Mouse (Mus musculus) limb, embryonic 14.5 days (tissue): ENCODE results near the gene Creg1. TPM values are rescaled to one million over a fixed set of nuclear protein-coding genes. Genes with fewer than 3 reads are reported as not detected.

ENCODE experiments used
- ATAC-seq: fragments of 200-750 bp; cut with Nextera tagmentation; 2 replicates; pipeline ENCODE4 v1.8.0; 2017; ENCODE audit warnings: low read depth, moderate number of reproducible peaks, moderate TSS enrichment; ENCODE audit not compliant: low FRiP score
- DNase-seq: peaks from one replicate; pipeline ENCODE4 v3.0.0-alpha.2; 2015; ENCODE audit warnings: low spot score
- H3K27ac ChIP-seq: fragments of 300-500 bp; sonication (generic); replicated peaks from 2 replicates; pipeline ENCODE4 v1.5.1; 2014; ENCODE audit warnings: low read depth, mild to moderate bottlenecking, low read length, moderate library complexity, mixed read lengths
- H3K27me3 ChIP-seq: fragments of 300-500 bp; sonication (generic); 2 replicates; pipeline ENCODE4 v1.6.1; 2014; ENCODE audit warnings: low read length, mixed read lengths; ENCODE audit not compliant: control insufficient read depth, insufficient read depth
- H3K36me3 ChIP-seq: fragments of 300-500 bp; sonication (generic); 2 replicates; pipeline ENCODE4 v1.6.1; 2014; ENCODE audit warnings: mild to moderate bottlenecking, low read length, moderate library complexity, mixed read lengths; ENCODE audit not compliant: control insufficient read depth, insufficient read depth
- H3K4me1 ChIP-seq: fragments of 300-500 bp; sonication (generic); 2 replicates; pipeline ENCODE4 v1.6.1; 2014; ENCODE audit warnings: antibody characterized with exemption, low read length, mixed read lengths; ENCODE audit not compliant: control insufficient read depth, insufficient read depth
- H3K4me2 ChIP-seq: fragments of 300-500 bp; sonication (generic); replicated peaks from 2 replicates; pipeline ENCODE4 v1.6.1; 2014; ENCODE audit warnings: low read depth, mild to moderate bottlenecking, low read length, moderate library complexity; ENCODE audit not compliant: severe bottlenecking
- H3K4me3 ChIP-seq: fragments of 300-500 bp; sonication (generic); replicated peaks from 2 replicates; pipeline ENCODE4 v1.5.1; 2014; ENCODE audit warnings: low read length
- H3K9ac ChIP-seq: fragments of 300-500 bp; sonication (generic); 2 replicates; pipeline ENCODE4 v1.6.1; 2014; ENCODE audit warnings: mild to moderate bottlenecking, low read depth, low read length, moderate library complexity; ENCODE audit not compliant: severe bottlenecking
- H3K9me3 ChIP-seq: fragments of 300-500 bp; sonication (generic); 2 replicates; pipeline ENCODE4 v1.6.1; 2016; ENCODE audit warnings: low read length; ENCODE audit not compliant: control insufficient read depth
- POLR2A ChIP-seq: fragments of 200-500 bp; IDR thresholded peaks from 2 replicates; pipeline ENCODE4 v1.8.0; 2012; ENCODE audit warnings: inconsistent platforms, mild to moderate bottlenecking, moderate library complexity, borderline replicate concordance; ENCODE audit not compliant: insufficient read depth, insufficient read length; ENCODE audit errors: extremely low read depth
- WGBS: fragments of 180-500 bp; shearing (Covaris S2); extraction: QIAGEN DNeasy Blood & Tissue Kit; methylation state at CpG from one replicate; pipeline ENCODE4 v1.1.7; 2014; 5-methylcytosine and 5-hydroxymethylcytosine counted together
- polyA plus RNA-seq, 2 experiments: library from polyadenylated mRNA; depleted of rRNA in 1 of 2; stranded (reverse) in 1 of 2; unstranded in 1 of 2; fragments of >200 nt; fragmentation: Nextera tagmentation in 1 of 2; extraction: Ambion mirVana in 1 of 2; gene quantifications; 2 replicates each; pipeline versions ENCODE4 v1.2.1 to v1.2.3; 2012 to 2014

Creg1 gene
- polyA plus RNA-seq, 2 experiments: 22.9 to 68.4 TPM

DNA sequence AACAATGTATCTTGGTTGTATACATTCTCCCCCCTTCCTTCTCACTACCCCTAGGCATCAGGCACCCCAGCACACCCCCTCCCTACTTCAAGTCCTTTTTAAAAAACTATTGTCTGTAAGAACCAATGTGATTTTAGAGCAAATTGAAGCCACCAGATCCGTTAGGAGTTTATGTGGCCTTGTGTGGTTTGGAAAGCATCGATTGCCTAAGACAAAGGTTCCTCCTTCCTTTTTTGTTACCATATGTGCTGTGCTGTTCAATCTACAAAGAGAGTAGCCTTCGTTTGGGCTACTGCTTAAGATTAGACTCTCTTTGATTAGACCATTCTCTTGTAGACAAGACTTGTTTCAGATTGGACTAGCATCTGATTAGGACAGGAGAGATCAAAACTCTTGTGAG, 25.7 kb upstream of the Creg1 start:
- TF ChIP-seq POLR2A: no peak
- H3K4me3 ChIP-seq: no peak overlapping the region
- H3K9me3 ChIP-seq: no peaks in the 10 kb centered on the region
- no peak overlapping the region for H3K9ac ChIP-seq
- 60% methylated on average over 3 of the region's 3 CpGs for WGBS
- DNase-seq (no peak), ATAC-seq (no peak)
- H3K27me3 ChIP-seq: no peaks in the 10 kb centered on the region
- H3K4me1 ChIP-seq: no peaks in the 10 kb centered on the region
- H3K27ac ChIP-seq: no peak overlapping the region
- no peaks in the 10 kb centered on the region for H3K36me3 ChIP-seq
- no peak overlapping the region for H3K4me2 ChIP-seq

DNA sequence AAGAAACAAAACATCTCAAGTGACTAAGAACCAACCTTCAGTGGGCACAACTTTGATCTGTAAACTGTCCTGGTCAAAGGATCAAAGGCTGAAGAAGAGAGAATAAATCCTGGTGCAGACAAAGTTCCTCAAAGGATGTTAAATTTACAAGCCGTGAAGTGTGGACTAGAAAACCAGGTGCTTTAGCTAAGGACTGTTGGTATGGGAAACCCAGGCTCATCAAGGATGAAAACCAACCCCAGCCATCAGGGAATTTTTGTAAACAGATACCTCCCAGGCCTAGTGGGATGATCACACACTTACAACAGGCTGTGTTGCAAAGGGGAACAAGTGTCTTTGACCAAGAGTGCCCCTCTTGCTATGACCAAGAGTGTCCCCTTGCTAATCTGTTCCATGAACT, 24.6 kb upstream of the Creg1 start:
- TF ChIP-seq POLR2A: no peak
- DNase-seq (no peak), ATAC-seq (no peak)
- H3K9ac ChIP-seq: no peak overlapping the region
- no peaks in the 10 kb centered on the region for H3K27me3 ChIP-seq
- H3K4me2 ChIP-seq: no peak overlapping the region
- no peaks in the 10 kb centered on the region for H3K9me3 ChIP-seq
- no peak overlapping the region for H3K4me3 ChIP-seq
- H3K27ac ChIP-seq: no peak overlapping the region
- WGBS: 44% methylated on average over 1 of the region's 1 CpGs
- H3K4me1 ChIP-seq: no peaks in the 10 kb centered on the region
- H3K36me3 ChIP-seq: no peaks in the 10 kb centered on the region

DNA sequence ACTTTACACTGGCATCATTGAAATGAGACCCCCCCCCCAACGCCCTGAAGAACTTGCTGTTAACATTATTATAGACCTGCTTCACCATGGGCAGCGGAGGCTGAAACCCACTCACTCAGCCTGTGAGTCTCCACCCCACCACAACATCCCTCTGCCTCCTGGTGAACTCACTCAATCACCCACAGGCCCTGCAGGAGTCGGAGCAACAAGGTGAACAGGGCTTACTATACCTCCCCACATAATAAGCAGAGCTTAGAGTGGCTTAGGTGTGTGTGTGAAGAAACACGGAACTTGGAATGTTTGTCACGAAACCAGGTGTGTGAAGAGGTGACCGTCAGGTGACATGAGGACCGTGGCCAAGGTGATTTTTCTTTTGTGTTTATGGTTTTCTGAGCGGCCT, 21.6 kb upstream of the Creg1 start:
- no peak for DNase-seq
- WGBS: 76% methylated on average over 8 of the region's 8 CpGs

DNA sequence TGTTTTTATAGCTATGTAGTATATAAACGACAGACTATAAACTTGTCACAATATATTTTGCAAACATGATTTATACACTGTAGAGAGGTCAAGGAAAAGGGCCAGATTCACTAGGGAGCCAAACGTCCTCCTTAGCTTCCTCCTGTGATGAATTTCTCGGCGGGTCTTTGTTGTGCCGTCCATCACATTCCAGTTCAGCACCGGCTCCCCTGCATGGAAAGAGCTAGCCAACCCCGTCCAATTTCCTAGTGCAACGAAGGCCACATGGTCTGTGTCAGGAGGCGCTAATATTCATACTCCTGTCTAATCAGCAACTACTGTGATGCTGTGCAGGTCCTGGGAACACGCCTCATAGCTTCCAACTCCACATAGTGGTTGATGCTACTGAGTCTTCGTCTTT, 15.5 kb upstream of the Creg1 start:
- H3K4me3 ChIP-seq: no peak overlapping the region
- no peaks in the 10 kb centered on the region for H3K27me3 ChIP-seq
- no peaks in the 10 kb centered on the region for H3K36me3 ChIP-seq
- DNase-seq (no peak), ATAC-seq (no peak)
- H3K4me2 ChIP-seq: no peak overlapping the region
- no peak for TF ChIP-seq POLR2A
- no peak overlapping the region for H3K27ac ChIP-seq
- H3K9me3 ChIP-seq: no peaks in the 10 kb centered on the region
- H3K9ac ChIP-seq: no peak overlapping the region
- 25% methylated on average over 11 of the region's 11 CpGs for WGBS
- H3K4me1 ChIP-seq: no peaks in the 10 kb centered on the region

More for the DNA sequence above, 21.6 kb upstream of the Creg1 start:
- H3K4me2 ChIP-seq: no peak overlapping the region
- no peaks in the 10 kb centered on the region for H3K4me1 ChIP-seq
- H3K4me3 ChIP-seq: no peak overlapping the region
- H3K9ac ChIP-seq: no peak overlapping the region
- no peaks in the 10 kb centered on the region for H3K36me3 ChIP-seq
- TF ChIP-seq POLR2A: no peak
- H3K27ac ChIP-seq: no peak overlapping the region
- no peaks in the 10 kb centered on the region for H3K9me3 ChIP-seq
- no peaks in the 10 kb centered on the region for H3K27me3 ChIP-seq
- ATAC-seq: no peak

DNA sequence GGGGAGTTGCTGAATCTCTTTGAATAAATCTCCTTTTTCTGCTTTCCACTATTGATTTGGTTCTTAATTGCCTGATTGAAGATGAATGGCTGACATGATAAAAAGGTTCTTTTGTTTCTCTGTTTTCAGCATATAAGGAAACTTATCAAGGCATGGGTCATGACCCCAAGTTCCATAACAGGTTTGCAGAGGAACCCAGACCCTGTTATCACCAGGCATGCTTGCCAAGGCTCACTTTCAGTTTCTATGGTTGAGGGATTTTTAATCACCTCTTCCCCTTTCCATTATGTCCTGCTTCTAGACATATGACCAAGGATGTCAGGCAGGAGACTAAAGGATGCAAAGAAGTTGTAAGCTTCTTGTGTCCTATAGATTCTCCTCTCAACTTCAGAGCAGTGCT, 12.4 kb upstream of the Creg1 start:
- H3K4me3 ChIP-seq: no peak overlapping the region
- no peak for TF ChIP-seq POLR2A
- no peak overlapping the region for H3K4me2 ChIP-seq
- no peaks in the 10 kb centered on the region for H3K27me3 ChIP-seq
- ATAC-seq (no peak), DNase-seq (no peak)
- H3K27ac ChIP-seq: no peak overlapping the region
- H3K36me3 ChIP-seq: no peaks in the 10 kb centered on the region
- no peaks in the 10 kb centered on the region for H3K4me1 ChIP-seq
- H3K9ac ChIP-seq: no peak overlapping the region
- H3K9me3 ChIP-seq: 0 out of 2 replicates have a peak, but pooled peaks cover 3% of the 10 kb centered on the region

DNA sequence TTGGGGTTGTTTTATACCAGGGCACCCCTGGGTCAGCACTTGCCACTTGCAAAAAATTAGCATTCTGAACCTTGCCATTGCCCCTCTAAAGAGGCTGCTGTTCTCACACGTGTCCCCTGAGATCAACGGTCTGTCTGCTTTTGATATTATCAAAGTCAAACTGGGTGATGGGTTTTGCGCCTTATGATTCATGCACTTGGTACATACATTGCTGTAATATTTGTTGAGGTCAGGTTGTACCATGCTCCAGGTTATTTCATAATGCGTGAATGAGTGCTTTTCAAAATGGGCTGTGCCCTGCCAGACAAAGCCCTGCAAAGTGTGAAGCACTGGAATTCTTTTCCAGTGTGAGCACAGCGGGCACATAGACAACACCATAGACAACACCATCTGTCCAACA, 11.7 kb upstream of the Creg1 start:
- ATAC-seq (no peak), DNase-seq (no peak)
- Histone ChIP-seq H3K9me3 (0 out of 2 replicates have a peak, but pooled peaks cover 3% of the 10 kb centered on the region), H3K9ac (no peak overlapping the region), H3K4me3 (no peak overlapping the region), H3K27me3 (no peaks in the 10 kb centered on the region), H3K36me3 (no peaks in the 10 kb centered on the region), H3K27ac (no peak overlapping the region), H3K4me2 (no peak overlapping the region), H3K4me1 (no peaks in the 10 kb centered on the region)
- no peak for TF ChIP-seq POLR2A
- WGBS: 77% methylated on average over 5 of the region's 5 CpGs
